Mouse (Mus musculus) thymus, adult 2 months (tissue): ENCODE data around the gene Dennd1a.

Experiments
- CTCF ChIP-seq: fragments of 200-500 bp; IDR thresholded peaks from 2 replicates; pipeline ENCODE4 v1.5.1; 2012; ENCODE audit warnings: mild to moderate bottlenecking, control low read depth, low read length, moderate library complexity, borderline replicate concordance; ENCODE audit not compliant: control insufficient read depth, poor library complexity, insufficient read depth; ENCODE audit errors: extremely low read depth
- POLR2A ChIP-seq: fragments of 200-500 bp; IDR thresholded peaks from 2 replicates; pipeline ENCODE4 v1.6.1; 2012; ENCODE audit warnings: mild to moderate bottlenecking, low read length, control low read depth, moderate library complexity; ENCODE audit not compliant: control insufficient read depth, poor library complexity, insufficient read depth; ENCODE audit errors: extremely low read depth

GRCm38 (mm10) chr2:38061474-38061873 is 225.7 kb downstream of the Dennd1a start:
- no peak for TF ChIP-seq POLR2A
- no peak for TF ChIP-seq CTCF
